Mouse (Mus musculus): ENCODE measurements around the gene Mbd5. TPM values are rescaled to one million over a fixed set of nuclear protein-coding genes. Genes with fewer than 3 reads are reported as not detected.
"Not testable (repeated sequence)": the region's sequence is repeated elsewhere in the genome, so short reads cannot be mapped to it uniquely, and the experiment has no call there.

Gene Mbd5
- total RNA-seq, 1 experiment from 2014 or later, result 46.0 TPM

DNA sequence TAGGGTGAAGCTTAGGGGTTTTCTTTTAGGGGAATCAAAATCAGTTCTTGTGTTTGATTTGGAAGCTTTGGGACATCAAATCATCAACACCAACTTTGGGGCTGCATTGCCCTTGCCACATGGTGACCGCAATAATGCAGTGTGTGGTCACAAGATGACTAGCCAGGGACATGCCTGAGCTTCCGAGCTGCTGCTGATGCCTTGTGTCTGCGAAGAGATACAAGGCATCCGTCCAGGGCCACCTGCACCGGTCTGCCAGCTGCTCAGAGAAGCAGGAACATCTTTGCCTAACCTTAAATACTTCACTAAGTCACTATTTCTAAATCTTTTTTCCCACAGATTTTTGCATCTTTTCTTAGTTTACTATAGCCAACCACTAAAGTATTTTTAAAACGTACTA, 170.6 kb downstream of the Mbd5 start:
- ATAC-seq (replicated peaks in 1 of 2; ENCODE audit: insufficient read depth in 1 of 2, low FRiP score in 2 of 2, low TSS enrichment in 1 of 2, low read depth in 1 of 2, poor library complexity in 2 of 2, severe bottlenecking in 2 of 2), result no peak

DNA sequence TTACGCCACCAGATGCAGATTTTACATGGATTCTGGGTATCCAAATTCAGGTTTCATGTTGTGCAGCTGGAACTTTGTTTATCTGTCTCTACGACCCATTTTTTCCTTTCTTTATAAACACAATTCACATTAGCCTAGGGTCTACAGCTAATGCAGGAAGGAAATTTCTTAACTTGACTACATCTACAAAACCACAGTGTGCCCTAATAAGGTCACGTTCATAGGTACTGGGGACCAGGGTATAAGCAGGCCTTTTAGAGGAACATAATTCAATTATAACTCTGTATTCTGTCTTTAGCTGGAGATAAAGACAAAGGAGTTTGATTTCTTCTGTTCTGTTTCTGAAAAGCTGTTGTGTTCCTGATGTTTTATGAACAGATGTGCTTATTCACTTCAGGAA, 172.3 kb downstream of the Mbd5 start:
- ATAC-seq (replicated peaks in 1 of 2; ENCODE audit: insufficient read depth in 1 of 2, low FRiP score in 2 of 2, low TSS enrichment in 1 of 2, low read depth in 1 of 2, poor library complexity in 2 of 2, severe bottlenecking in 2 of 2), result peak in 1 of 2 experiments; percentile 37; a peak in 1 of 4 replicates

DNA sequence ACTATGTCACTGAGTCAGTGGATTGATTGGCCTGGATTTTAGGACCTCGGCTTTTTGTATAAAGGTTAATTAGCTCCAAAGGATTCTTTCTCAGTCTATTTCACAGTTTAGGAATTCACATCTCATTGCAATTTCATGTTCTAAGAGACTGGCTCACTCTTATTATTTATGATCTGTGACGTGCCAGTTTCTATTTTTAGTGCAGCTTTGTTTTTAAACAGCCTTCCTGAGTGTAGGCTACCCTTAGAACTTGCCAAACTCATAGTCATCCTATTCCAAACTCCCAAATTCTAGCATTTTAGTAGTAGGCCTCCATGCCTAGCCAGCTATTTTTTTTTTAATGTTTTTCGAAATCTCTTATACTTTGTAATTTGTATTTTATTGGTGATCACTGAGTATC, 192.9 kb downstream of the Mbd5 start:
- no peak for ATAC-seq (replicated peaks in 1 of 2; ENCODE audit: insufficient read depth in 1 of 2, low FRiP score in 2 of 2, low TSS enrichment in 1 of 2, low read depth in 1 of 2, poor library complexity in 2 of 2, severe bottlenecking in 2 of 2)

DNA sequence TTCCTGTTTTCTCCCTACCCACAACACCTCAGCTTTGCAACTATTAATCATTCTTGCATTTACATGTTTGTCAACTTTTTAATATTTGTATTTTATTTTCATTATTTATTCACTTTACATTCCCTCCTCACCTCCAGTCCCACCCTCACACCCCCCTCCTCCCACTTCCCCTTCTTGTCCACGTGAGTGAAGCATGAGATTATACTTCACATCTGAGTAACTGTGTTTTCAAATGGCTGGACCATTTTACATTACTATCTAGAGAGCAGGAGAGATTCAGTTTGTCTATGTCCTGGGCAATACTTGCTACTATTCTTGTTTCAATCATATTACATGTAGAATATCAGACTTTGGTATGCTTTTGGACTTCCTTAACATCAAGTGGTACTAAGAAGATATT, 204.3 kb downstream of the Mbd5 start:
- ATAC-seq (replicated peaks in 1 of 2; ENCODE audit: insufficient read depth in 1 of 2, low FRiP score in 2 of 2, low TSS enrichment in 1 of 2, low read depth in 1 of 2, poor library complexity in 2 of 2, severe bottlenecking in 2 of 2), result no peak

DNA sequence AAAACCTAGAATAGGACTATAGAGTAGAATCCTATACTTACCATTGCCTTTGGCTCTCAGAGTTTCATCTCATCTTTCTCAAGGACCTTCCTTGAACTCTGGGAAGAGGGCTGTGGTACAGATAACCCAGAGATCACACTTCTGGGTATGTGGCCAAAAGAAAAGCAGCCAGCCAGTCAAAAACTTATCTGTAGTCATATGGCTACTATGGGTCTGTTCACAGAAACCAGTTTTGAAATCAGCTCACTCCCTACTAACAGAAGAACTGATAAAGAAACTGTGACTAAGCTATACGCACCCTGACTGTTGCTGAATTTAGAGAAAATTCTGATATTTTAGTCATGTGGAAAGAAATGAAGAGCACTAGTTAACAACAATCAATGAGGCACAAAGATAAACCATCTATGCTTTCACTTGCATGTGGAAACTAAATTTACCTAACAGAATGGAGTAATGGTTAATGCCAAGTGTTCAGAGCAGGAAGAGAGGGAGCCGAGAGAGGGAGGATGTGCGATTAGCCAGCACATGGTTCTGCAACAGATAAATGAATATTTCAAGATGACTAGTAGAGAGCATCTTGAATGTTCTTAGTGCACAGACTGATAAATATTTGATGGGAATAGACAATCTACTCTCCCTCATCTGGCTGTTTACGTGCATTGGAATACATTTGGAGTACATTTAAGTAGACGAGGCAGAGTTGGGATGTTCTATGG, 211.1 kb downstream of the Mbd5 start:
- ATAC-seq (replicated peaks in 1 of 2; ENCODE audit: insufficient read depth in 1 of 2, low FRiP score in 2 of 2, low TSS enrichment in 1 of 2, low read depth in 1 of 2, poor library complexity in 2 of 2, severe bottlenecking in 2 of 2), result no peak

DNA sequence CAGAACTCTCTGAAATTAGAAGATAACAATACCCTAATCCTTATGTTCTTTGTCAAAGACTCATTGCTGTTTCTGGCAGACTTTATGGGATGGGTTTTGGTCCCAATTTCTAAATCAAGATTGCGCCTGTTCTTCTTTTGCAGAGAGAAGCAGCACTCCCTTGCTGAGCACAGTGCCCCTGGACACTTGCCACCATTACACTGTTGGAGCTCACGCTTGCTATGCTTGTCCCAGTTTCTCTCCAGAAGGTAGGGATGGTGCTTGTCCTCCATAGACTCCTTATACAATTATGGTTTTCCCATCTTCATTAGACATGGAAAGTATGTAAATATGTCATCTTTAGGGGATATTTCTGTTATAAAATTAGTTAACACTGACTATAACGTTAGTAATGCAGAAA, 220.5 kb downstream of the Mbd5 start:
- ATAC-seq (replicated peaks in 1 of 2; ENCODE audit: insufficient read depth in 1 of 2, low FRiP score in 2 of 2, low TSS enrichment in 1 of 2, low read depth in 1 of 2, poor library complexity in 2 of 2, severe bottlenecking in 2 of 2), result no peak

DNA sequence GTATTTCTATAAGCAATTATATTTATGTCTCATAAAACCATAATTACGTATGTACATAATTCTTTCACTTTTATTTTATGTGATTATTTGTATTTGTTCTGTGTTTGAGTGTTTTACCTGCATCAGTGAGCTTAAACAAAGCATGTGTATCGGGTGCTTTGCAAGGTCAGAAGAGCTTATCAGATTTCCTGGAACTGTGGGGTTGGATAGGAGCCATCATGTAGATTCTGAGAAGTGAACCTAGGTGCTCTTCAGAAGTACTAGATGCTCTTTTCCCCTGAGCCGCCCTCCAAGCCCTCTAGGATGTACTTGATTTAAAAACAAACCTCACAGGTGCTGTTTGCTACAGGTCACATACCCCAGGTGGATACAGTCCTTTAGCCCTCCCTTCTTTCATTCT, 227.7 kb downstream of the Mbd5 start:
- no peak for ATAC-seq (replicated peaks in 1 of 2; ENCODE audit: insufficient read depth in 1 of 2, low FRiP score in 2 of 2, low TSS enrichment in 1 of 2, low read depth in 1 of 2, poor library complexity in 2 of 2, severe bottlenecking in 2 of 2)

DNA sequence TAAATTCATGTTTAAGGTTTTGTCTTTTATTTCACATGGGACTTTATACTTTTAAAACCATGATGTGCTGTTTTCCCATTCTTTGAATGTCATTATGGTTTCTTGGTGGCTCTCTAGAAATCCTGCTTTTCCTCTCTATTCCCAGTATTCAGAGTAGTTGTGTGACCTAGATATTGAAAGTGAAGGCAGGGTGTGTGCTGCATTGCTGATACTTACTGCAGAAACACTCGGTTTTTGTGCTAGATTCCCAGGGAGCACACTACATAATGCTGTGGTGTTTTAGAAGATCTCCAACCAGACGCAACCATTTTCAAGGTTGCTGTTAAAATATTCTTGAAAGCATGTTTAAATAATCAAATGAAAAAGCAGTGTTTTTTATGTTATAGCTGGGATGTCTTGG, 241.7 kb downstream of the Mbd5 start:
- no peak for ATAC-seq (replicated peaks in 1 of 2; ENCODE audit: insufficient read depth in 1 of 2, low FRiP score in 2 of 2, low TSS enrichment in 1 of 2, low read depth in 1 of 2, poor library complexity in 2 of 2, severe bottlenecking in 2 of 2)

DNA sequence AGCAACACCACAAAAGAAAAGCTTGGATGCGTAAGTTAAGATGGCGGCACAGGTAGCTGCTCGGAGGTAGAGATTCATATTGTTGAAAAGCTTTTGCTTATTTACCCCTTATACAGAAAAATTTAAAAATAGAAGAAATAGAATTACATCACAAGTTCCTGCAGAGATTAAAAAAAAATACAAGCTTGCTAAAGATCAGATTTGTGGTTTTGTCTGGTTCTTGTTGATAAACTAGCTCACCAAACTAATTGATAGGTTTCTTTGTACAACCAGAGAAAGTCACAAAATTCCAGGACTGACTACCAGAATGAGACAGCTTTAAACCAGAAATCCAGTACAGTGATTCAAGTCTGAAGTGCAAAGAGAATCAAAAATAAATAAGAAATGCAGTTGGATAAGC, 242.4 kb downstream of the Mbd5 start:
- ATAC-seq (replicated peaks in 1 of 2; ENCODE audit: insufficient read depth in 1 of 2, low FRiP score in 2 of 2, low TSS enrichment in 1 of 2, low read depth in 1 of 2, poor library complexity in 2 of 2, severe bottlenecking in 2 of 2), result no peak

DNA sequence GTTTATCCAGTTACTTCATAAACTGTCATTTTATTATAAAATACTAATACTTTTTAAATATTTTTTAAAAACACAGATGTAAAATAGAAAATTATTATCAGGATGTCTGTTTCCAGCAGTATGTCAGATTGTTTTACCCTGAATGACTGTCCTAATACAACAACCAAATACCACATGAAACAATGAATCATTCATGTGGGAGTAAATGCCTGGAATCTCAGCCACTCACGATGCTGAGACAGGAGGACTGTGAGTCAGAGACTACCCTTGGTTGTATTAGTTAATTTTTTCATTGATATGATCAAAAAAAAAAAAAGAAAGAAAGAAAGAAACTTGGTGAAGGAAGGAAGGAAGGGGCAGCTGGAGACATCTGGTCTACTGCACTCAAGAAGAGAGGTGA, 254.8 kb downstream of the Mbd5 start:
- no peak for ATAC-seq (replicated peaks in 1 of 2; ENCODE audit: insufficient read depth in 1 of 2, low FRiP score in 2 of 2, low TSS enrichment in 1 of 2, low read depth in 1 of 2, poor library complexity in 2 of 2, severe bottlenecking in 2 of 2)

DNA sequence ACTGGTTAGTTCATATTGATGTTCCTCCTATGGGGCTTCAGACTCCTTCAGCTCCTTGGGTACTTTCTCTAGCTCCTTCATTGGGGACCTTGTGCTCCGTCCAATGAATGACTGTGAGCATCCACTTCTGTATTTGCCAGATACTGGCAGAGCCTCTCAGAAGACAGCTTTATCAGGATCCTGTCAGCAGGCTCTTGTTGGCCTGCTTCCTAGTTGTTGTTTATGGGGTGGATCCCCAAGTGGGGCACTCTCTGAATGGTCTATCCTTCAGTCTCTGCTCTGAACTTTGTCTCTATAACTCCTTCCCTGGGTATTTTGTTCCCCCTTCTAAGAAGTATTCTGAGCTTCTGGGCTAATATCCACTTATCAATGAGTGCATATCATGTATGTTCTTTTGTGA, 256.4 kb downstream of the Mbd5 start:
- ATAC-seq (replicated peaks in 1 of 2; ENCODE audit: insufficient read depth in 1 of 2, low FRiP score in 2 of 2, low TSS enrichment in 1 of 2, low read depth in 1 of 2, poor library complexity in 2 of 2, severe bottlenecking in 2 of 2), result not testable (repeated sequence)

DNA sequence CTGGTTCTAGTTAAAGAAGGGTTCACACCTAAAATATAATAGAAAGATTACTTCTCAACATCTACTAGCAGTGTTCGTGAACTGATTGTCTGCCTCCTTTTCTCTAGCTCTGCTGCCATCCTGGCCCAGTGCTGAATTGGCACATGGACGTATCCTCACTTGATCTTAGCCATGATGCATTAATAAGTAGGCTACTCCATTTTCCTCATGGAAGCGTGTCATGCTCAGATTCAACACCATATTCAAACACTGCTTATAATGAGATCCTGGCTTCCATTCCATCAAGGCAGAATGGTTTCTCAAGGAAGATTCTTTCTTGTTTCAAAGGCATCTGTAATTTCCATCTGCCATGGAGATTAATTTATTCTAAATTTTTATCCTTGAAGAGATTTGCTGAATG, 260.0 kb downstream of the Mbd5 start:
- ATAC-seq (replicated peaks in 1 of 2; ENCODE audit: insufficient read depth in 1 of 2, low FRiP score in 2 of 2, low TSS enrichment in 1 of 2, low read depth in 1 of 2, poor library complexity in 2 of 2, severe bottlenecking in 2 of 2), result no peak

DNA sequence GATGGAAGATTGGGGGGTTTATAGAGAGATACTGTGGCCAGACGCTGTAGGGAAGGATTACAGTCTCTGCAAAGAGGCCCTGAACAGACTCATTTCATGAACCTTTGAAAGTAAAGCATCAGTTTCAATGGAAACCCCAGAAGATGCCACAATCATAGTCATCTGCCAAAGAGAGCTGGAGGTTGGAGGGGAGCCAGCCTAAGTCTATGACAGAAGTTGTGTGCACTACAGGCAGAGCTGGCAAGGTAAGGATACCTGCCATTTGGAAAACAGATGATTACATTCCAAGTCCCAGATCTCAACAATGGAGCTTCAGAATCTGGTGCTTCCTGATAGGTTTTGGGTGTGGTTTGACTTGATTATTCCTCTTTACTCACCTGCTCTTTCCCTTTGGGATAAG, 261.1 kb downstream of the Mbd5 start:
- ATAC-seq (replicated peaks in 1 of 2; ENCODE audit: insufficient read depth in 1 of 2, low FRiP score in 2 of 2, low TSS enrichment in 1 of 2, low read depth in 1 of 2, poor library complexity in 2 of 2, severe bottlenecking in 2 of 2), result no peak

DNA sequence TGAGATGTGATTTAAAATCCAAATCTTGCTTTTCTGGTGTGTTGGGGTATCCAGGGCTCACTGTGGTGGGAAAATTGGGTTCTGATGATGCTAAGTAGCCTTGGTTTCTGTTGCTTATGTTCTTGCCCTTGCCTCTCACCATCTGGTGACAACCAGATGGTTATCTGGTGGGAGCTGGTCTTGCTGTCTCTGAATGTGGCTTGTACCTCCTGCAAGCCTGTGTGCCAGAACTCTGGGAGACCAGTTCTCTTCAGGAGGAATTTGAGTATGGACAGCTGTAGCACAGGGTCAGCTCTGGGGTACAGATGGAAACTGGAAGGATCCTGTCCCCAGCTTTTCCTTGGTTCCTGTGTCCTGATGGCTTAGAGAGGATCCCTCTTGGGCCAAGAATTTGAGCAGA, 280.4 kb downstream of the Mbd5 start:
- no peak for ATAC-seq (replicated peaks in 1 of 2; ENCODE audit: insufficient read depth in 1 of 2, low FRiP score in 2 of 2, low TSS enrichment in 1 of 2, low read depth in 1 of 2, poor library complexity in 2 of 2, severe bottlenecking in 2 of 2)

DNA sequence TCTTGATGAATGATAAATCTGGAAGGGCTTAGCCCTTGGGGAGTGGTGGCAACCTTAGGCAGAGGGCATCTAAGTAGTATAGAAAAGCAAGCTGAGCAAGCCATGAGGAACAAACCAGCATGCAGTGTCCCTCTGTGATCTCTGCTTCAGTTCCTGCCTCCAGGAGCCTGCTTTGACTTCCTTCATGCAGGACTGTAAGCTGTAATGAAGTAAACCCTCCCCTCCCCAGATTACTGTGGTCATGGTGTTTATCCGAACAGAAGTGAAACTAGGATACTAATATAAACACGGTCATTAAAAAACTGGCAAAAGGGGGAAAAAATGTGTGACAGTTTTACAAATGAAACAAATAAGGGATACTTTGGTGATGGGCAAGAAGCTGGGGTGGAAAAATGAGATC, 284.8 kb downstream of the Mbd5 start:
- no peak for ATAC-seq (replicated peaks in 1 of 2; ENCODE audit: insufficient read depth in 1 of 2, low FRiP score in 2 of 2, low TSS enrichment in 1 of 2, low read depth in 1 of 2, poor library complexity in 2 of 2, severe bottlenecking in 2 of 2)

DNA sequence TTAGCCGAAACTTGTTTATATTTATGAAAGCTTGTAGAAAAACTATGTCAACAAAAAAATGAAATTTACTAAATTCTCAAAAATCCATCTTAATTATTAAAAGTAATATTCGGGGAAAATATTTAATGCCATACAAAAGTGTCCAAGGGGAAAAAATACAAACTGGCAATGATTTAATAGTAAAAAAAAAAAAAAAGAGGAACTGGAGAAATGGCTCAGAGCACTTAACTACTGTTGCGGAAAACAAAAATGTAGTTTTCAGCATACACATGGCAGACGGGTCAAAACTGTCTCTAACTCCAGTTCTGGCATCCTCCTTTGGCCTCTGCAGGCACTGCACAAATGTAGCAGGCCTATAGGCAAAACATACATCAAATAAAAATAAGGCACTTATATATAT, 292.4 kb downstream of the Mbd5 start:
- ATAC-seq (replicated peaks in 1 of 2; ENCODE audit: insufficient read depth in 1 of 2, low FRiP score in 2 of 2, low TSS enrichment in 1 of 2, low read depth in 1 of 2, poor library complexity in 2 of 2, severe bottlenecking in 2 of 2), result no peak

DNA sequence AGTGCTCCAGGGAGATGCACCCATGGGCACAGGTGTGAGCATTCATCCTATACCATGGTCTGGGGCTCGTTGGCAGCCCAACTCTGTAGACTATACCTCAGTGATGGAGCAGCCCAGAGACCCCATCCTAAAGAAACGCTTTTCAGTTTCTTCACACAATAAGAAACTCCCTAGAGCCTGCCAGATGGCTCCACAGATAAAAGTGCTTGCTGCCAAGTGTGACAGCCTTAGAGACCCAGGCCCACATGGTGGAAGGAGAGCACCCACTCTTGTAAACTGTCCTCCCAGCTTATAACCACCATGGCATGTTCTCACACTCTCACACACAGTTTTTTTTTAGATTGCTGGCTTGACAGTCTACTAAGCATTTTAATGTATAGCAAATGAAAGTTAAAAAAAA, 314.8 kb downstream of the Mbd5 start:
- ATAC-seq (replicated peaks in 1 of 2; ENCODE audit: insufficient read depth in 1 of 2, low FRiP score in 2 of 2, low TSS enrichment in 1 of 2, low read depth in 1 of 2, poor library complexity in 2 of 2, severe bottlenecking in 2 of 2), result no peak

DNA sequence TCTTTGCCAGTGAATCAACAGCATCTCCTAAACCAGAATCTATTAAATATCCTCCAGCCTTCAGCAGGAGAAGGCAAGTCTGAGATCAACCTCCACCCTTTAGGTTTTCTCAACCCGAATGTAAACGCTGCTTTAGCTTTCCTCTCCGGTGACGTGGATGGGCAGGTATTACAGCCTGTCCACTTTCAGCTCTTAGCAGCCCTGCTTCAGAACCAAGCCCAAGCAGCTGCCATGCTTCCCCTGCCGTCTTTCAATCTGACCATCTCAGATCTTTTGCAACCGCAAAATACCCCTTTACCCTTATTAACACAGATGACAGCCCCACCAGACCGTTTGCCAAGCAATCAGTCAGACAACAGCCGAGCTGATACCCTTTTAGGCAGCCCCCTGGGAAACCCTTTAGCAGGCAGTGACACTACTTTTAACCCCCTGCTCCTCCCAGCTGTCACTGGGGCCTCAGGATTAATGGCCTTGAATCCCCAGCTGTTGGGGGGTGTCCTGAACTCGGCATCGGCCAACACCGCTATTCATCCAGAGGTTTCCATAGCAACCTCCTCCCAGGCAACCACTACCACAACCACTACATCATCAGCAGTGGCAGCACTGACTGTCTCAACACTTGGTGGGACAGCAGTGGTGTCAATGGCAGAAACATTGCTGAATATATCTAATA, 323.1 kb downstream of the Mbd5 start:
- ATAC-seq (replicated peaks in 1 of 2; ENCODE audit: insufficient read depth in 1 of 2, low FRiP score in 2 of 2, low TSS enrichment in 1 of 2, low read depth in 1 of 2, poor library complexity in 2 of 2, severe bottlenecking in 2 of 2), result no peak
